ENCODE assay signal across 7 mouse cellular contexts in genomic region chr11:100619485-100619975, GRCm38 (mm10). TPM values are rescaled to one million over a fixed set of nuclear protein-coding genes. Genes with fewer than 3 reads are reported as not detected.
DNase-seq lines count a peak whose midpoint lies in the region; ATAC-seq and TF ChIP-seq lines count a peak whose summit lies in the region.

No protein-coding gene starts in this region.

- intact Hi-C loops in heart, adult 2 months (cut with DNase I): loop anchor here (2.0 kb wide), 1 partner anchor 49 kb away; no protein-coding TSS in a partner anchor

- TF ChIP-seq EP300 in heart, adult 2 months (IDR thresholded peaks at IDR 0.05; ENCODE audit: insufficient read depth, low read depth, low read length): peak; percentile 49; the same call in 1 of the 2 replicates

- no peaks in the 10 kb centered on the region for H3K27me3 ChIP-seq in embryonic facial prominence, embryonic 12.5 days
- no peaks in the 10 kb centered on the region for H3K27me3 ChIP-seq in heart, adult 2 months (ENCODE audit: control insufficient read depth, insufficient read depth, low read length)
- no peaks in the 10 kb centered on the region for H3K27me3 ChIP-seq in limb, embryonic 13.5 days
- no peaks in the 10 kb centered on the region for H3K27me3 ChIP-seq in midbrain, embryonic 16.5 days (ENCODE audit: control insufficient read depth, insufficient read depth, low read depth, low read length)

- WGBS in embryonic facial prominence, embryonic 12.5 days: under 1% methylated on average over 40 of the region's 40 CpGs
- WGBS in heart, adult 2 months: under 1% methylated on average over 40 of the region's 40 CpGs
- WGBS in limb, embryonic 13.5 days: under 1% methylated on average over 40 of the region's 40 CpGs
- 0% methylated on average over 40 of the region's 40 CpGs for WGBS in midbrain, embryonic 16.5 days

- peaks cover 32% of the 10 kb centered on the region for H3K4me1 ChIP-seq in embryonic facial prominence, embryonic 12.5 days
- H3K4me1 ChIP-seq in heart, adult 2 months (ENCODE audit: control insufficient read depth, insufficient read depth, low read length): peaks cover 7% of the 10 kb centered on the region
- H3K4me1 ChIP-seq in limb, embryonic 13.5 days: peaks cover 32% of the 10 kb centered on the region
- peaks cover 29% of the 10 kb centered on the region for H3K4me1 ChIP-seq in midbrain, embryonic 16.5 days (ENCODE audit: control insufficient read depth, insufficient read depth, low read length)

- peaks cover 6% of the 10 kb centered on the region for H3K79me2 ChIP-seq in heart, adult 2 months (replicated peaks; ENCODE audit: control insufficient read depth, insufficient read depth, low read length)

- H3K4me2 ChIP-seq in embryonic facial prominence, embryonic 12.5 days (replicated peaks): peak overlapping the region; percentile 84
- H3K4me2 ChIP-seq in limb, embryonic 13.5 days (replicated peaks): peak overlapping the region; percentile 86
- H3K4me2 ChIP-seq in midbrain, embryonic 16.5 days (ENCODE audit: low read length): peak overlapping the region; percentile 87

- no peaks in the 10 kb centered on the region for H3K9me3 ChIP-seq in embryonic facial prominence, embryonic 12.5 days
- H3K9me3 ChIP-seq in limb, embryonic 13.5 days: no peaks in the 10 kb centered on the region
- H3K9me3 ChIP-seq in midbrain, embryonic 16.5 days (replicated peaks; ENCODE audit: control insufficient read depth, low read length, poor library complexity, severe bottlenecking): no peaks in the 10 kb centered on the region

- H3K9ac ChIP-seq in embryonic facial prominence, embryonic 12.5 days: peak overlapping the region; percentile 87
- peak overlapping the region; percentile 69 for H3K9ac ChIP-seq in heart, adult 2 months (ENCODE audit: low read depth, low read length)
- peak overlapping the region; percentile 92 for H3K9ac ChIP-seq in limb, embryonic 13.5 days
- H3K9ac ChIP-seq in midbrain, embryonic 16.5 days (ENCODE audit: low read depth, low read length): peak overlapping the region; percentile 87

- peak overlapping the region; percentile 85 for H3K4me3 ChIP-seq in embryonic facial prominence, embryonic 12.5 days
- H3K4me3 ChIP-seq in heart, adult 2 months: peak overlapping the region; percentile 84
- H3K4me3 ChIP-seq in limb, embryonic 13.5 days: peak overlapping the region; percentile 95
- peak overlapping the region; percentile 85 for H3K4me3 ChIP-seq in midbrain, embryonic 16.5 days (ENCODE audit: low read depth, low read length)

- H3K36me3 ChIP-seq in embryonic facial prominence, embryonic 12.5 days: peaks cover 14% of the 10 kb centered on the region; the same call in 1 of the 2 replicates
- peaks cover 2% of the 10 kb centered on the region; the same call in 1 of the 2 replicates for H3K36me3 ChIP-seq in heart, adult 2 months (ENCODE audit: control insufficient read depth, insufficient read depth, low read length)
- H3K36me3 ChIP-seq in limb, embryonic 13.5 days: peaks cover 7% of the 10 kb centered on the region
- H3K36me3 ChIP-seq in midbrain, embryonic 16.5 days (ENCODE audit: control insufficient read depth, insufficient read depth, low read length): no peaks in the 10 kb centered on the region

- peak; percentile 51 for TF ChIP-seq CTCF in heart, adult 2 months (IDR thresholded peaks at IDR 0.05)

- DNase-seq in adrenal gland, postnatal 25 days: peak; percentile 92
- peak; percentile 95 to 96 for DNase-seq in heart, adult 2 months
- peak; percentile 93 to 94 for DNase-seq in kidney, adult 8-10 months
- peak; percentile 94 to 96 for DNase-seq in spleen, postnatal 10 days (ENCODE audit: low spot score in 2 of 2)

- peak; percentile 94 for ATAC-seq in embryonic facial prominence, embryonic 12.5 days (ENCODE audit: insufficient number of reproducible peaks, insufficient read depth, low FRiP score, low TSS enrichment)
- peak; percentile 96 for ATAC-seq in limb, embryonic 13.5 days (ENCODE audit: low FRiP score, low read depth)
- peak; percentile 97 for ATAC-seq in midbrain, embryonic 16.5 days

- TF ChIP-seq POLR2A in heart, adult 2 months (IDR thresholded peaks at IDR 0.05; ENCODE audit: insufficient read depth, low read depth, low read length): peak; percentile 72

- H3K27ac ChIP-seq in embryonic facial prominence, embryonic 12.5 days: peak overlapping the region; percentile 90
- H3K27ac ChIP-seq in heart, adult 2 months: peak overlapping the region; percentile 92
- peak overlapping the region; percentile 95 for H3K27ac ChIP-seq in limb, embryonic 13.5 days
- peak overlapping the region; percentile 96 for H3K27ac ChIP-seq in midbrain, embryonic 16.5 days (ENCODE audit: low read length)

RNA-seq across cellular contexts. Expression of gene Dnajc7, which starts 0.4 kb away (rescaled TPM):
- total RNA-seq in adrenal gland, postnatal 25 days (2021): 237 and 251 TPM in 2 replicates
- polyA plus RNA-seq in embryonic facial prominence, embryonic 12.5 days (2016; fragmentation: Nextera tagmentation; extraction: Ambion mirVana): 280 and 292 TPM in 2 replicates
- total RNA-seq in heart, adult 2 months (2021): 100 to 1,000 TPM; 107 to 121 TPM
- 46.1 and 77.8 TPM in 2 replicates for polyA plus RNA-seq in heart, adult 2 months (2012; rRNA removed)
- 280 and 283 TPM in 2 replicates for polyA plus RNA-seq in limb, embryonic 13.5 days (2015; fragmentation: Nextera tagmentation; extraction: Ambion mirVana)
- polyA plus RNA-seq in midbrain, embryonic 16.5 days (2015; fragmentation: Nextera tagmentation; extraction: Ambion mirVana): 289 and 327 TPM in 2 replicates

RNA-seq across cellular contexts. Expression of gene Nkiras2, which starts 0.5 kb away (rescaled TPM):
- 40.3 and 46.8 TPM in 2 replicates for total RNA-seq in adrenal gland, postnatal 25 days (2021)
- polyA plus RNA-seq in embryonic facial prominence, embryonic 12.5 days (2016; fragmentation: Nextera tagmentation; extraction: Ambion mirVana): 80.6 and 83.7 TPM in 2 replicates
- total RNA-seq in heart, adult 2 months (2021): 10 to 100 TPM; 49.5 to 50.3 TPM
- polyA plus RNA-seq in heart, adult 2 months (2012; rRNA removed): 91.2 and 107 TPM in 2 replicates
- 81.6 and 84.1 TPM in 2 replicates for polyA plus RNA-seq in limb, embryonic 13.5 days (2015; fragmentation: Nextera tagmentation; extraction: Ambion mirVana)
- polyA plus RNA-seq in midbrain, embryonic 16.5 days (2015; fragmentation: Nextera tagmentation; extraction: Ambion mirVana): 97.7 TPM in 2 replicates

RNA-seq across cellular contexts. Expression of gene Cnp, which starts 44.8 kb away (rescaled TPM):
- total RNA-seq in adrenal gland, postnatal 25 days (2021): 35.4 and 57.8 TPM in 2 replicates
- 36.2 and 37.2 TPM in 2 replicates for polyA plus RNA-seq in embryonic facial prominence, embryonic 12.5 days (2016; fragmentation: Nextera tagmentation; extraction: Ambion mirVana)
- 1 to 10 TPM; 5.6 to 7.6 TPM for total RNA-seq in heart, adult 2 months (2021)
- 9.5 and 11.4 TPM in 2 replicates for polyA plus RNA-seq in heart, adult 2 months (2012; rRNA removed)
- polyA plus RNA-seq in limb, embryonic 13.5 days (2015; fragmentation: Nextera tagmentation; extraction: Ambion mirVana): 31.7 and 33.2 TPM in 2 replicates
- 46.5 and 57.8 TPM in 2 replicates for polyA plus RNA-seq in midbrain, embryonic 16.5 days (2015; fragmentation: Nextera tagmentation; extraction: Ambion mirVana)

Comparison
In these comparisons a context has a peak if more than half of its experiments do, and no peak if none do; other contexts are left out.
1. Peak in every context shown above with its lines: DNase-seq, ATAC-seq, H3K4me3 ChIP-seq and H3K27ac ChIP-seq.